Mouse (Mus musculus): ENCODE measurements around the gene Aif1l. TPM values are rescaled to one million over a fixed set of nuclear protein-coding genes. Genes with fewer than 3 reads are reported as not detected.

The Aif1l gene
- polyA plus RNA-seq, 1 experiment: 9.2 TPM

DNA sequence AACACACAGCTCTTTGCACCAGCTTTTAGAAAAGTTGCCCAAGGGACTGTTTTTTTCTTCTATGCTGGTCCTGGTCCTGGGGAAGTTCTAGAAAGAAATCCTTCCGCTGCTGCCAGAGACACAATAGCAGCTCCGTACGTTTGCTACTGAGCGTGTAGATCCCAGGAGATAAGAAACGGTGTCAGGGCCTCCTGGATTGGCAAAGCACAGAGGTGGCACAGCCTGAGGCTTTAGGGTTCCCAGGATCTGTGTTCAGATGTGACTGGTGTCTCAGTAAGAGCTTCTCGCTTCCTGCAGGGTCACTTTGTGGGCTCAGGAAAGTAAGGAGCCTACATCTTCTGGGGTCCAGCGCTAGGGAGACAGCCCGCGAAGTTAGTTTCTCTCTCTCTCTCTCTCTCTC, 1.0 kb downstream of the Aif1l start:
- no peak for DNase-seq (ENCODE audit: extremely low spot score in 1 of 2, low spot score in 1 of 2)

GRCm38 (mm10) chr2:31952236-31952635, 2.3 kb downstream of the Aif1l start:
- no peak for DNase-seq (ENCODE audit: extremely low spot score in 1 of 2, low spot score in 1 of 2)

DNA sequence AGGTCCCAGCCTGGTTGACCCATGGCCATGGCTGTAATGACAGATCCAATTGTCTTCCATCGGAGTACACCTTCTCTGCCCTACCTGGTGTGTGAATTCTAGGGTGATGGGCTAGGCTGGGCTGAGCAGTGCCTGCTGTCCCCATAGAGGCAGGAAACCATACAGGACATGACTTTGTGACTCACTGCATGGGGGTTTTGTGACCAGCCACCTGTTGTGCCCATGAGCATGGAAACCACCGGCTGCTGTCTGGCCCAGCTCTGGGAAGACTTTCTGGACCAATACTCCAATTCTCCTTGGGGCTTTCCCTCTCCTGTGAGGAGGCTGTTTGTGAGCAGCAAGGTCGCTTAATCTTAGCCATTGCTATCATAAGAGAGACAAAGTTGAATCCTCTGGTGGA, 2.8 kb downstream of the Aif1l start:
- DNase-seq (ENCODE audit: extremely low spot score in 1 of 2, low spot score in 1 of 2): no peak

DNA sequence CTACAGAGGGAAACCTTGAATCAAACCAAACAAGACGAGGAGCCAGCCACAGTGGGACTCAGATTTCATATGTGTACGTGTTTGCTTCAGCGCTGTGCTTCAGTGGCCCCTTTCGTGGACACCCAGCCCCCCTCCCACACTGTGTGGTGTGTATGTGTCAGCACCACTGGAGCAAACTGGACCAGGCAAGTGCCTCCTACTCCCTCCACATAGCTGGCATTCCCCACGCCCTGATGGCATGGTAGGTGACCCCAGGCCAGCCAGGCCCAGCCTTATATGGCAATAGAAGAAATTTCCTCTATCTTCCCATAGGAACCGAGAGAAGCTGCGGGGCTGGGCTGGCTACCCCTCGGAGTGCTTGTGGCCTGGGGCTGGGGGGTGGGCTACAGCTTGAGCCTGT, 3.7 kb downstream of the Aif1l start:
- DNase-seq (ENCODE audit: extremely low spot score in 1 of 2, low spot score in 1 of 2): no peak

- DNase-seq (ENCODE audit: extremely low spot score in 1 of 2, low spot score in 1 of 2): no peak
Observed at GRCm38 (mm10) chr2:31954779-31955181, 4.8 kb downstream of the Aif1l start.

DNA sequence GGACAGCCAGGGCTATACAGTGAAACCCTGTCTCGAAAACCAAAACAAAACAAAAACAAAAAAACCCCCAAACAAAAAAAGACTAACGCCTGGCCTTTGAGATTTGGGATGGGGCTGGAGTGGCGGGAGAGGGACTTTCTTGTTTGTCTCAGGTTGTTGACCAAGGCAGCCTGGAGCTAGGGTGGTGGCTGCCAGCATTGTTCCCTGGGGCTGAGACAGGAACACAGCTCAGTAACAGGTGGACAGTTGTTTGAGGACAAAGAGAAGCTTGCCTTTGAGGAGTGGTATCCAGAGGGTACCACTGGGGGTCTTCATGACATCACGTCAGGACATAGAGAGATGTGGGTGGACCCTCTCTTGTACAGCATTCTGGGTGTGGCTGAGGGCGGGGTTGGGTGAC, 5.7 kb downstream of the Aif1l start:
- no peak for DNase-seq (ENCODE audit: extremely low spot score in 1 of 2, low spot score in 1 of 2)

GRCm38 (mm10) chr2:31957211-31957610, 7.3 kb downstream of the Aif1l start:
- no peak for DNase-seq (ENCODE audit: extremely low spot score in 1 of 2, low spot score in 1 of 2)

DNA sequence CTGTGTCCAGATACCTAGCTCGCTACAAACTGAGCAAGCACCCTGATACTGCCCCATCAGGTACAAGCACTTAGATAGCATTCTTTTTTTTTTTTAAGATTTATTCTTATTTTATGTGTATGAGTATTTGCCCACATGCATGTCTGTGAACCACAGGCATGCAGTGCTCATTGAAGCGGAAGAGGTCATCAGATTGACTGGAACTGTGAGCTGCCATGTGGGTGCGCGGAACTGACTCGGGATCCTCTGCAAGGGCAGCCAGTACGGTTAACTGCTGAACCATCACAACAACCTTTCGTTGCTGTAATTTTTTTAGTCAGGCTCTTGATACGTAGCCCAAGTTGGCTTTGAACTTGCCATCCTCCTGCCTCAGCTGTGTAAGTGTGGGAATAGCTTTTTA, 11.0 kb downstream of the Aif1l start:
- DNase-seq (ENCODE audit: extremely low spot score in 1 of 2, low spot score in 1 of 2): no peak

GRCm38 (mm10) chr2:31961791-31962222, 11.9 kb downstream of the Aif1l start:
- no peak for DNase-seq (ENCODE audit: extremely low spot score in 1 of 2, low spot score in 1 of 2)

DNA sequence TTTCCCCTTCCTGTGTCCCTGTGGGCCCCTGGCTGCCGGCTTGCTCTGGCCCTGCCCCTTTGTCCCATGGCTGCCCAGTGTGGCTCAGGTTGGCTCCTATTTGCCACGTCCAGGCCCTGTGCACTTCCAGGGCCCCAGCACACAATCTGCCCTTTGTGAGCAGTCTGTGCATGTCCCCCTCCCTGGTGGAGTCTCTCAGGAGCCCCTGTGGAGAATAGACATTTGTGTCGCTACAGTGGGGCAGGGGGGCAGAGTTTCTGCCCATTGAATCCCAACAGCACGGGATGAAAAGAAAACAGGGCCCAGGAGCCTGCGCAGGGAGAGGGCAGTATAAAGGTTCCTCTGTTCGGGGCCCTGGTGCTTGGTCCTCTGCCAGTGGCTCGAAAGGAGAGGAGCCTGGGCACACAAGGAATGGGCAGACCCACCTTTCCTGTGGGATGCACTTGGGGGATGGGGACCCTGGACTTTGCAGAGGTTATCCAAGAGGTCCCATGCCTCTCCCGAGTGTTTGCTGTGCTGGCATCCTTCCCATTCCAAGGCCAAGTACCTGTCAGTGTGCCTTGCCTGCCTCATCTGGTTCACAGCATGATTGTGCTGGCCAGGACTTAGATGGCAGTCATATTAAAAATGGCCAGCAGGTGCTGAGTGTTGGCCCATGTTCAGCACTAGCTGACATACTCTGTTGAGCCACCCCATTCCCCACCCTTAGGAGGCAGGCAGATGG, 12.7 kb downstream of the Aif1l start:
- DNase-seq (ENCODE audit: extremely low spot score in 1 of 2, low spot score in 1 of 2): peak; percentile 45 to 69

DNA sequence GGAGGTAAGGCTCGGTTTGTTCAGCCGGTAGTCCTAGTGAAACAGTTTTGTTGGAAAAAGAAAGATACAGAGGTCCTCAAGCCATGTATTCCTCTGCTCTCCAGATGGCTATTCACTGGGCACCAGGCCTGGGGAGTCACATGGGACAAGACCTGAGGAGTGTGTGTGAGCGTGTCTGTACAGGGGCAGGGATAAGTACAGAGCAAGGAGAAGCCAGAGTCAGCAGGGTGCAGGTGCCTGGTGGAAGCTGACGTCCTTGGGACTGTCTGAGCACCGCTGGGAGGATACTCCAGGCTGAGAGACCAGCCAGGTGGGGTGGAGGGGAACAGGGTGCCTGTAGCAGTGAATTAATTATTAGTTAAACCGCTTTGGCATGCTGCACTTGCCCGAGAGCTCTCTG, 13.6 kb downstream of the Aif1l start:
- DNase-seq (ENCODE audit: extremely low spot score in 1 of 2, low spot score in 1 of 2): no peak

GRCm38 (mm10) chr2:31964191-31964590, 14.3 kb downstream of the Aif1l start:
- no peak for DNase-seq (ENCODE audit: extremely low spot score in 1 of 2, low spot score in 1 of 2)

- peak in 1 of 2 experiments; percentile 29 for DNase-seq (ENCODE audit: extremely low spot score in 1 of 2, low spot score in 1 of 2)
Observed at GRCm38 (mm10) chr2:31965110-31965509, 15.2 kb downstream of the Aif1l start.

DNA sequence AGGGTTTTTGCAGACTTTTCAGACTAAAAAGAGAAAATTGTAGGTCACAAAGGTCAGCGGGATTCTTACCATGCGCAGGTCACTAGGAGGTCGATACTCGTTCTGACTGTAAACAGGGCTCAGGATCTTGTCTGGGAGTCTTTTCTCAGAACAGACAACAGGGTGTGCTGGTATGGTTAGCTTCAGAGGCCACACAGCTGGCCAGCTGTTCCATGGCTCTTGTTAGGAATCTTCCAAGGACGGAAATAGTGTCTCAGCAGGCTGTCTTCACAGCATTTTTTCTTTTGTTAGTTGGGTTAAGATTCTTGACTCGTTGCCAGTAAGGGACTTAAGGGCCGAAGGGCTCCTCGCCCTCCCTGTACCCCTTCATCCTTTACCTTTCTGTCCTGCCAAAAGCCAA, 16.9 kb downstream of the Aif1l start:
- DNase-seq (ENCODE audit: extremely low spot score in 1 of 2, low spot score in 1 of 2): no peak

DNA sequence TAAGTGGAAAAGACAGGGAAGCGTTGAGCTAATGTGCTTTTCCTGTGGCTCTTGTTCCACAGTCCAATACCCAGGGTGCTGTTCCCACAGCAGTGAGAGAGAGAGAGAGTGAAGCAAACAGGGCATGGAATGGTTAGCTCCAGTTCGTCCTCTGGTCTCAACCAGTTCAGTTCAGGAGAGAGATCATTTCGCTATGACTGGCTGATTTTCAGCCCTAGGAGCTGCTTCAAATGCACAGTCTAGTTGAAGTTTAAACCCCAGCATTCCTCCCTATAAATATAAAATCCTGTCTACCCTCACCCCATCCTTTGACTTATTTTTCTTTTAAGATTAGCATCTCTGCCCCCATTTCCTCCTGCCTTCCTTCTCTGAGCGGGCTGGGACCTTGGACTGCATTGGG, 22.6 kb downstream of the Aif1l start:
- no peak for DNase-seq (ENCODE audit: extremely low spot score in 1 of 2, low spot score in 1 of 2)

DNA sequence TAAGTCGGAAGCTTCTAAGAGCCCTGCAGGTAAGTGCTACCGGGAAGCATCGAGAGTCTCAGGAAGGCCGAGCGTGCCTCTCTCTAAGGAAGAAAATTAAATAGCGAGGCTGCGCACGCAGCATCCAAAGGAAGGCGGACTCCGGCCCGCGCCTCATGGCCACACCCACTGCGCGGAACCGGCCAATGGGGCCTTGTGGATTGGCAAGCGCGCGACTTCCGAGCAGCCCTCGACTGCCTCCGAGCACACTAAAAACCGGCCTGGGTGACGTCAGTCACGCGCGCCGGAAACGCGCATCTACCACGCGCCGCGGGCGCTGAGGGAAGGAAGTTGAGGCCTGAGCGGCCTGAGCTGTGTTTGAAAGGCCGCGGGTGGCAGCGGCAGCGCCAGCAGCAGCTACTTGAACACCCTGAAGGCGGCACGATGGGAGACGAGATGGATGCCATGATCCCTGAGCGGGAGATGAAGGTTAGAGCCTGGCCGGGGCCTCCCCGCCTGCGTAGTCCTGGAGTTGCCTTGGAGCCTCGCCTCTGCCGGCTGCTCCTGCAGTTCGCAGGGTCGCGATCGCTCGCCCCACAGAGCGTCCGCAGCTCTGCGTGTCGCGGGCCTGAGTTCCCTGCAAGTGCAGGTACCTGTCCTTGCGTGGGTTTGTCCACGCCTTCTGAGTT, 24.3 kb downstream of the Aif1l start, which contains the start of gene Nup214:
TSS of gene Nup214 (plus strand) at position 296 of the 668 bp plus-strand sequence.
- peak; percentile 97 to 100 for DNase-seq (ENCODE audit: extremely low spot score in 1 of 2, low spot score in 1 of 2)

GRCm38 (mm10) chr2:31974809-31975371, 25.0 kb downstream of the Aif1l start:
- DNase-seq (ENCODE audit: extremely low spot score in 1 of 2, low spot score in 1 of 2): no peak

GRCm38 (mm10) chr2:31987774-31988173, 37.8 kb downstream of the Aif1l start:
- no peak for DNase-seq (ENCODE audit: extremely low spot score in 1 of 2, low spot score in 1 of 2)

DNA sequence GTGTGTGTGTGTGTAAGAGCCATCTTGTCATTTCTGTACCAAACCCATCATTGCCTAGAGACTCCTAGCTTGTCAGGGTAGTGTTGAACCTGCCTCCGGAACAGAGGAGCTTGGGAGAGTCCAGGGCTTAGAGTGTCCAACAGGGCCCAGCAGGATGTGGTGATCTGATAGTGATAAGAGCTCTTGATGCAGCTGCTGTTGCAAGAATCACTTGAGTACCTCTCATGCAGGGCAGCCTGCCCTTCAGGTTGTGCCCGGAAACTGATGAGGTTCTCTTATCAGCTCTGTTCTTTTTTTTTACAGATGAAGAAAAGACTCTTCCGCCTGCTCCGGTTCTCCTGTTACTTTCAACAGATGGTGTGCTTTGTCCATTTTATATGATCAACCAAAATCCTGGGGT, 41.0 kb downstream of the Aif1l start:
- no peak for DNase-seq (ENCODE audit: extremely low spot score in 1 of 2, low spot score in 1 of 2)

GRCm38 (mm10) chr2:31994896-31995295, 45.0 kb downstream of the Aif1l start:
- no peak for DNase-seq (ENCODE audit: extremely low spot score in 1 of 2, low spot score in 1 of 2)

- peak; percentile 75 to 79 for DNase-seq (ENCODE audit: extremely low spot score in 1 of 2, low spot score in 1 of 2)
Observed at GRCm38 (mm10) chr2:31996060-31996459, 46.1 kb downstream of the Aif1l start.

- no peak for DNase-seq (ENCODE audit: extremely low spot score in 1 of 2, low spot score in 1 of 2)
Observed at GRCm38 (mm10) chr2:31997539-31997938, 47.6 kb downstream of the Aif1l start.

Data from frontal cortex, adult 2 months (tissue).